Mouse (Mus musculus) skeletal muscle tissue, adult 2 months (tissue): ENCODE data around the gene Pctp.

Experiments
- DNase-seq: peaks from one replicate; pipeline ENCODE4 v3.0.0-alpha.2; 2012; ENCODE audit warnings: low read depth, low spot score

The Pctp gene

GRCm38 (mm10) chr11:90002231-90002986 lies at the start of gene Pctp:
Gene Pctp (minus strand): TSS chr11:90002894.
- DNase-seq = peak; percentile 76

- no peak for DNase-seq
Observed at GRCm38 (mm10) chr11:90050016-90050415, 47.3 kb upstream of the Pctp start.

GRCm38 (mm10) chr11:90047271-90047670 lies 44.6 kb upstream of the Pctp start:
- peak; percentile 59 for DNase-seq

GRCm38 (mm10) chr11:90046211-90046610 lies 43.5 kb upstream of the Pctp start:
- peak; percentile 86 for DNase-seq

- no peak for DNase-seq
Observed at GRCm38 (mm10) chr11:90044459-90044858, 41.8 kb upstream of the Pctp start.

- peak; percentile 31 for DNase-seq
Observed at GRCm38 (mm10) chr11:90038022-90038421, 35.3 kb upstream of the Pctp start.

GRCm38 (mm10) chr11:90036416-90036815 lies 33.7 kb upstream of the Pctp start:
- no peak for DNase-seq

- no peak for DNase-seq
Observed at GRCm38 (mm10) chr11:90035532-90035931, 32.8 kb upstream of the Pctp start.

- peak; percentile 39 for DNase-seq
Observed at GRCm38 (mm10) chr11:90034646-90035045, 32.0 kb upstream of the Pctp start.

- DNase-seq = peak; percentile 28
Observed at GRCm38 (mm10) chr11:90033442-90033841, 30.7 kb upstream of the Pctp start.

GRCm38 (mm10) chr11:90032807-90033206 lies 30.1 kb upstream of the Pctp start:
- peak; percentile 32 for DNase-seq

GRCm38 (mm10) chr11:90031076-90031475 lies 28.4 kb upstream of the Pctp start:
- no peak for DNase-seq

GRCm38 (mm10) chr11:90030557-90030956 lies 27.9 kb upstream of the Pctp start:
- DNase-seq = peak; percentile 61

- no peak for DNase-seq
Observed at GRCm38 (mm10) chr11:90029841-90030398, 27.2 kb upstream of the Pctp start, which contains the start of gene Tmem100. Gene Tmem100 (plus strand): TSS chr11:90030348.

- DNase-seq = peak; percentile 91
Observed at GRCm38 (mm10) chr11:90029354-90029753, 26.7 kb upstream of the Pctp start.

GRCm38 (mm10) chr11:90028746-90029145 lies 26.1 kb upstream of the Pctp start:
- DNase-seq = no peak

- peak; percentile 32 for DNase-seq
Observed at GRCm38 (mm10) chr11:90027216-90027615, 24.5 kb upstream of the Pctp start.

- DNase-seq = peak; percentile 59
Observed at GRCm38 (mm10) chr11:90026802-90027174, 24.1 kb upstream of the Pctp start.

GRCm38 (mm10) chr11:90025891-90026801 lies 23.5 kb upstream of the Pctp start:
- peak; percentile 71 for DNase-seq

GRCm38 (mm10) chr11:90019161-90019560 lies 16.5 kb upstream of the Pctp start:
- peak; percentile 46 for DNase-seq

- no peak for DNase-seq
Observed at GRCm38 (mm10) chr11:90015281-90015680, 12.6 kb upstream of the Pctp start.

GRCm38 (mm10) chr11:90013657-90014056 lies 11.0 kb upstream of the Pctp start:
- DNase-seq = no peak
